Mouse (Mus musculus) erythroblast, embryonic 14.5 days (primary cell): Measurements from ENCODE around the gene Ceacam16.

Experiments
- GATA1 ChIP-seq: IDR thresholded peaks from 2 replicates; pipeline ENCODE4 v1.6.1; 2012; ENCODE audit warnings: low read length, inconsistent platforms, mixed read lengths
- TAL1 ChIP-seq: IDR thresholded peaks from 3 replicates; pipeline ENCODE4 v1.6.1; 2012; ENCODE audit warnings: low read length, inconsistent platforms, mixed read lengths

DNA sequence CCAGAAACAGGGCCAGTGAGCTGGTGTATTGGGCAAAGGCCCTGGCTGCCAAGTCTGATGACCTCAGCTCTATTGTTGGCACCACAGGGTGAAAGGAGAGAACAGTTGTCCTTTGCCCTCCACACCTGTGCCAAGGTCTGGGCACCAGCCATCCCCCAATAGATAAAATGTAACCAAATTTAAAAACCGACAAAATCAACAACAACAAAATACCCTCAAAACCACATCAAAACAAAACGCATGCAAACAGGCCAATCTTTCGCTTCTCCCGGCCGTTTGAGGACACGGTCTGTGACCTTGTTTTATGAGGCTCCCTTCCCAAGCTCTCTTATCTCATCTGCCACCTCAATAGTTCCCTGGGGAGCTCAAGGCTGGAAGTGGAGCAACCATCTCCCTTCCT, 5.4 kb upstream of the Ceacam16 start:
- TF ChIP-seq GATA1 (no peak), TAL1 (no peak)
